Mouse (Mus musculus) intestine, embryonic 16.5 days (tissue): ENCODE results near the gene Fstl3. TPM values are rescaled to one million over a fixed set of nuclear protein-coding genes. Genes with fewer than 3 reads are reported as not detected.

Experiments
- ATAC-seq: fragments of 200-750 bp; cut with Nextera tagmentation; 2 replicates; pipeline ENCODE4 v1.8.0; 2017; ENCODE audit warnings: moderate TSS enrichment, moderate library complexity
- H3K27ac ChIP-seq: fragments of 300-500 bp; sonication (generic); 2 replicates; pipeline ENCODE4 v1.5.1; 2014; ENCODE audit warnings: mild to moderate bottlenecking, low read length
- H3K27me3 ChIP-seq: fragments of 300-500 bp; sonication (generic); replicated peaks from 2 replicates; pipeline ENCODE4 v1.6.1; 2014; ENCODE audit warnings: low read length, control low read depth, mixed read lengths; ENCODE audit not compliant: control insufficient read depth, insufficient read depth
- H3K36me3 ChIP-seq: fragments of 300-500 bp; sonication (generic); 2 replicates; pipeline ENCODE4 v1.6.1; 2014; ENCODE audit warnings: low read length, control low read depth; ENCODE audit not compliant: control insufficient read depth, insufficient read depth
- H3K4me1 ChIP-seq: fragments of 300-500 bp; sonication (generic); 2 replicates; pipeline ENCODE4 v1.6.1; 2014; ENCODE audit warnings: low read length, control low read depth, mixed read lengths; ENCODE audit not compliant: control insufficient read depth, insufficient read depth
- H3K4me2 ChIP-seq: fragments of 300-500 bp; sonication (generic); 2 replicates; pipeline ENCODE4 v1.6.1; 2014; ENCODE audit warnings: low read depth, low read length, control low read depth
- H3K4me3 ChIP-seq: fragments of 300-500 bp; sonication (generic); 2 replicates; pipeline ENCODE4 v1.5.1; 2014; ENCODE audit warnings: mild to moderate bottlenecking, low read length
- H3K9ac ChIP-seq: fragments of 300-500 bp; sonication (generic); 2 replicates; pipeline ENCODE4 v1.6.1; 2014; ENCODE audit warnings: low read depth, low read length
- H3K9me3 ChIP-seq: fragments of 300-500 bp; sonication (generic); 2 replicates; pipeline ENCODE4 v1.6.1; 2016; ENCODE audit warnings: low read length, control low read depth; ENCODE audit not compliant: control insufficient read depth
- WGBS: fragments of 180-500 bp; shearing (Covaris S2); extraction: QIAGEN DNeasy Blood & Tissue Kit; methylation state at CpG from one replicate; pipeline ENCODE4 v1.1.7; 2014; 5-methylcytosine and 5-hydroxymethylcytosine counted together
- polyA plus RNA-seq: library from polyadenylated mRNA; unstranded; fragments of >200 nt; fragmentation: Nextera tagmentation; extraction: Ambion mirVana; gene quantifications from 2 replicates; pipeline ENCODE4 v1.2.1, GENCODE M21; 2015

Gene Fstl3
- polyA plus RNA-seq, 1 experiment from 2014 or later = 15.1 TPM

DNA sequence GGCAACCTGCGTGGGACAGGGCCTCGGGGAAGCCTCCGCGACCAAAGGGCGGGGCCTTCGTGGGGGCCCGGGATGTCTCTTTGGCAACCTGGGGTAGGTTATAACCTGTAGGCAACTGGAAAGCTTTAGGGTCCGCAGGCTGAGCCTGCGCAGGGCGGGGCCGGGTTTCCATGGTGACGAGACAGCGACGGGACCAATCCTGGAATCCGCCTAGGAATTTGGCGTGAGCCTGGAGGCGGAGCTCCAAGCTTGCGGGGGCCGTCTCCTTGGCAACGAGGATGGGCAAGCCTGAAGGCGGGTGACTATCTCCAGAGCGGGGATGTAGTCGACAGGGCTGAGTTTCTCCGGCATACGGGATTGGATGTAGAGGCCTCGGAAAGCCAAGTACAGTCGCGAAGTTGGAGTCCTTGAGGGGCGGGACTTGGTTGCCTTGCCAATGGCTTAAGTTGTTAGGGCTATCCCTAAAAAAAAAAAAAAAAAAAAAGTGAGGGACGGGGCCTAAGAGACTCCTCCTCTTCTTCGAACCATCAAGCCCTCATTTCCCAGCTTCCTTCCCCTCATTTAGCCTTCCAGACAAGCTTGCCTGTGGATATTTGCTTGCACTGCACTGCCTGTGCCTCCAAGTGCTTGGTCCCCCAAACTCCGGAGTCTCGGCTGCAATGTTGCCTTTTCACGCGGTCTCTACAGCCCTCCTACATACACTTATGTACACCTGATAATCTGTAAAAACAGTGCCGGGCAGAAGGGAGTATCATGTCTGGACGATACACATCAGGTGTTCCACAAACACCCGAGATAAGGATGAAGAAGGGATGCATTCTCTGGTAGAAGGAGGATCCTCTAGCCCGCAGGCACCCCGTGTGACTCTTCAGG is 9.5 kb upstream of the Fstl3 start:
- no peaks in the 10 kb centered on the region for H3K27me3 ChIP-seq
- peak overlapping the region; percentile 99 for H3K4me2 ChIP-seq
- H3K4me1 ChIP-seq = peaks cover 37% of the 10 kb centered on the region
- 0 out of 2 replicates have a peak, but pooled peaks cover 5% of the 10 kb centered on the region for H3K9me3 ChIP-seq
- peak overlapping the region; percentile 95 for H3K27ac ChIP-seq
- H3K4me3 ChIP-seq = peak overlapping the region; percentile 97
- no peaks in the 10 kb centered on the region for H3K36me3 ChIP-seq
- 11% methylated on average over 40 of the region's 40 CpGs for WGBS
- ATAC-seq = peak; percentile 75
- peak overlapping the region; percentile 99 for H3K9ac ChIP-seq

GRCm38 (mm10) chr10:79768400-79768799 is 8.7 kb upstream of the Fstl3 start:
- no peak overlapping the region for H3K4me3 ChIP-seq
- H3K36me3 ChIP-seq = no peaks in the 10 kb centered on the region
- no peak overlapping the region for H3K27ac ChIP-seq
- WGBS = 1% methylated on average over 5 of the region's 5 CpGs
- H3K9ac ChIP-seq = no peak overlapping the region
- no peak for ATAC-seq
- H3K27me3 ChIP-seq = no peaks in the 10 kb centered on the region
- H3K9me3 ChIP-seq = 0 out of 2 replicates have a peak, but pooled peaks cover 5% of the 10 kb centered on the region
- H3K4me2 ChIP-seq = no peak overlapping the region
- H3K4me1 ChIP-seq = peaks cover 37% of the 10 kb centered on the region

- no peak overlapping the region for H3K9ac ChIP-seq
- peaks cover 28% of the 10 kb centered on the region for H3K4me1 ChIP-seq
- no peak overlapping the region for H3K4me3 ChIP-seq
- WGBS = 30% methylated on average over 4 of the region's 4 CpGs
- H3K27ac ChIP-seq = no peak overlapping the region
- no peaks in the 10 kb centered on the region for H3K36me3 ChIP-seq
- no peak overlapping the region for H3K4me2 ChIP-seq
- ATAC-seq = no peak
- H3K27me3 ChIP-seq = no peaks in the 10 kb centered on the region
- H3K9me3 ChIP-seq = 0 out of 2 replicates have a peak, but pooled peaks cover 5% of the 10 kb centered on the region
Observed at GRCm38 (mm10) chr10:79769329-79769728, 7.7 kb upstream of the Fstl3 start.

GRCm38 (mm10) chr10:79772320-79772719 is 4.8 kb upstream of the Fstl3 start:
- Histone ChIP-seq H3K9me3 (0 out of 2 replicates have a peak, but pooled peaks cover 5% of the 10 kb centered on the region), H3K9ac (no peak overlapping the region), H3K27ac (no peak overlapping the region), H3K4me3 (no peak overlapping the region), H3K4me1 (peaks cover 18% of the 10 kb centered on the region), H3K27me3 (no peaks in the 10 kb centered on the region; the same call in 1 of the 2 replicates), H3K4me2 (no peak overlapping the region), H3K36me3 (no peaks in the 10 kb centered on the region)
- ATAC-seq = no peak
- WGBS = 98% methylated on average over 3 of the region's 3 CpGs

- no peaks in the 10 kb centered on the region; the same call in 1 of the 2 replicates for H3K27me3 ChIP-seq
- H3K36me3 ChIP-seq = no peaks in the 10 kb centered on the region
- no peak overlapping the region for H3K4me2 ChIP-seq
- no peak overlapping the region for H3K4me3 ChIP-seq
- H3K27ac ChIP-seq = no peak overlapping the region
- ATAC-seq = no peak
- WGBS = 82% methylated on average over 2 of the region's 2 CpGs
- no peak overlapping the region for H3K9ac ChIP-seq
- 0 out of 2 replicates have a peak, but pooled peaks cover 5% of the 10 kb centered on the region for H3K9me3 ChIP-seq
- H3K4me1 ChIP-seq = peaks cover 18% of the 10 kb centered on the region
Observed at GRCm38 (mm10) chr10:79773208-79773607, 3.9 kb upstream of the Fstl3 start.

DNA sequence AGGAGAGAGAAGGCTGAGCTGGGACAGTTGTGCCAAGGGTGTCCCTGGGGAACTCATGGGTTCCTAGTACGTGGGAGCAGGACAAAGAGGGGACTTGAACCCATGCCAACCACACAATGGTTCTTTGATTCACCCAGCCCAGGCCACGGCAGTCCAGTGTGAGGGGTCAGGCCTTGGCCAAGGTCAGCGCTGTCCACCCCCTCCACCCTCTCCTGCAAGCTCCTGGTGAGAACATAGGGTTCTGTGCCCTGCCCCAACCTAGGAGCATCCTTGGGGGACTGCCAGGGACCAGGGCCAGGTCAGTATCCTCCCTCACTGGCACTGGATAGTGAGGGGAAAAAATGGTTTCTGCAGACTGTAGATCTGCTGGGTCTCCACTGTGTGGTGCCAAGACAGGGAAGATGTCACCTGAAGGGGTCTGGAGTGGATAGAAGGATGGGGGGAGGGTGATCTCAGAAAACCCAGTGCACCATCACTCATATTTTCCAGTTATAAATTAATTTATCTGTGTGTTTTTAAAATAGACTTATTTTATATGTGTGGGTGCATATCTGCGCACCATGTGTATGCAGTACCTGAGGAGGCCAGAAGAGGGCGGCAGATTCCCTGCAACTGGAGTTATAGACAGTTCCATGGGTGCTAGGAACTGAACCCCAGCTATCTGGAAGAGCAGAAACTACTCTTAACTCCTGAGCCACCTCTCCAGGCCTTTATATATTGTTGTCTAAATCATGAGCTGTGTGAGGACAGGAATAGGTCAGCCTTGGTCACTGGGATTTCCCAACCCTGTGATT is 2.4 kb upstream of the Fstl3 start:
- Histone ChIP-seq H3K4me3 (no peak overlapping the region), H3K36me3 (no peaks in the 10 kb centered on the region), H3K27me3 (no peaks in the 10 kb centered on the region; the same call in 1 of the 2 replicates), H3K9ac (no peak overlapping the region), H3K9me3 (0 out of 2 replicates have a peak, but pooled peaks cover 5% of the 10 kb centered on the region), H3K4me1 (peaks cover 25% of the 10 kb centered on the region), H3K4me2 (no peak overlapping the region), H3K27ac (no peak overlapping the region)
- ATAC-seq = no peak
- 63% methylated on average over 5 of the region's 5 CpGs for WGBS

DNA sequence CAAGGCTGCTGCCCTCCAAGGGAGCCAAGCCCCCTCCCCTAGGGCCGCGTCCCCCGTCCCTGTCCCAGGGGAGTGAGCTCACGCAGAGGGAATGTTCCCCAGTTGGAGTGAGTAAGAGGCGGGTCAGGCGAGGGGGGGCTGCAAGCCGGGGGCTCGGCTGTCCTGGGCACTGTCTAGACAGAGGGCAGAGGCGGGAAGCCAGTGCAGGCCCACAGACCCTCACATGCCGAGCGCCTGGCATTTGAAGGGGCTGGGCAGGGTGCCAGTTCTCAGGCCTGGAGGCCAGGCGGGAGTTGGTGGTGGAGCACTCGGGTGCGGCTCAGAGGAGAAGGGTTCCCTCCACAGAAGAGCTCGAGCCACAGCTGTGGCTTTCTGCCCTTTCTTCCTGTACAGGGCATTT is 934 bp downstream of the Fstl3 start:
- H3K4me2 ChIP-seq = peak overlapping the region; percentile 91
- 14% methylated on average over 15 of the region's 15 CpGs for WGBS
- peak overlapping the region; percentile 57 for H3K27ac ChIP-seq

DNA sequence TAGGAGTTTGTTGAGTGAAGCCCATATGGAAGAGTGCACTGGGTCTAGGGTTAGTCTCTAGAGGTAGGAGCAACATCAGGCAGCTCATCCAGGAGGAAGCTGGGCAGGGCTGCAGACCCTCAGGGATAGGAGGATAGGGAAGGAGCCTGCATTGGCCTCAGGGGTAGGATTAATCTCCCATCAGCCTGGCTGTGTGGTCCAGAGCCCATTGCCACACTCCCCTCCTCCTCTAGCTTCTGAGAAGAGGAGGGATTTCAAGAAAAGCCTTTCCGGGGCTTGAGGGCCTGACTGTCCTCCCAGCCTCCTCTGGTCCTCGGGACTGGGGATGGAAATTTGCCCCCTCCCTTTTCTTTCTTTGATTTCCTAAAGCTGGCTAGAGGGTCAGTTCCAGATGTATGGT is 2.1 kb downstream of the Fstl3 start:
- H3K9me3 ChIP-seq = no peaks in the 10 kb centered on the region
- 40% methylated on average over 2 of the region's 2 CpGs for WGBS
- H3K9ac ChIP-seq = no peak overlapping the region
- no peak for ATAC-seq
- no peak overlapping the region for H3K4me2 ChIP-seq
- H3K4me3 ChIP-seq = no peak overlapping the region
- peaks cover 1% of the 10 kb centered on the region; the same call in 1 of the 2 replicates for H3K27me3 ChIP-seq
- no peak overlapping the region for H3K27ac ChIP-seq
- peaks cover 37% of the 10 kb centered on the region for H3K4me1 ChIP-seq
- no peaks in the 10 kb centered on the region for H3K36me3 ChIP-seq

More for the DNA sequence above, 934 bp downstream of the Fstl3 start:
- Histone ChIP-seq H3K9me3 (no peaks in the 10 kb centered on the region), H3K4me1 (peaks cover 37% of the 10 kb centered on the region), H3K9ac (peak overlapping the region; percentile 72), H3K4me3 (peak overlapping the region; percentile 60), H3K36me3 (no peaks in the 10 kb centered on the region), H3K27me3 (no peaks in the 10 kb centered on the region; the same call in 1 of the 2 replicates)
- ATAC-seq = no peak
